Mouse (Mus musculus) ES-CJ7 (cell line): ENCODE measurements around the gene Shisa9.

Source experiments
- DNase-seq: peaks from one replicate; pipeline ENCODE4 v3.0.0; 2011; ENCODE audit warnings: low read depth, low spot score

The Shisa9 gene

GRCm38 (mm10) chr16:12052051-12052450 lies 68.1 kb downstream of the Shisa9 start:
- no peak for DNase-seq

GRCm38 (mm10) chr16:12072573-12072972 lies 88.7 kb downstream of the Shisa9 start:
- no peak for DNase-seq

GRCm38 (mm10) chr16:12076270-12076669 lies 92.4 kb downstream of the Shisa9 start:
- DNase-seq: no peak

- DNase-seq: no peak
These were observed 92.8 kb downstream of the Shisa9 start for GRCm38 (mm10) chr16:12076700-12077099.

GRCm38 (mm10) chr16:12083082-12083481 lies 99.2 kb downstream of the Shisa9 start:
- DNase-seq: no peak

- DNase-seq: no peak
These were observed 106.8 kb downstream of the Shisa9 start for GRCm38 (mm10) chr16:12090604-12091235.

GRCm38 (mm10) chr16:12093253-12093652 lies 109.3 kb downstream of the Shisa9 start:
- DNase-seq: no peak

GRCm38 (mm10) chr16:12094784-12095315 lies 110.9 kb downstream of the Shisa9 start:
- no peak for DNase-seq

- DNase-seq: no peak
These were observed 111.5 kb downstream of the Shisa9 start for GRCm38 (mm10) chr16:12095365-12095764.

GRCm38 (mm10) chr16:12108436-12108835 lies 124.5 kb downstream of the Shisa9 start:
- DNase-seq: no peak

GRCm38 (mm10) chr16:12110851-12111437 lies 127.0 kb downstream of the Shisa9 start:
- no peak for DNase-seq

GRCm38 (mm10) chr16:12114396-12114795 lies 130.5 kb downstream of the Shisa9 start:
- DNase-seq: no peak

- DNase-seq: no peak
These were observed 131.3 kb downstream of the Shisa9 start for GRCm38 (mm10) chr16:12115040-12115856.

- no peak for DNase-seq
These were observed 133.0 kb downstream of the Shisa9 start for GRCm38 (mm10) chr16:12116926-12117325.

GRCm38 (mm10) chr16:12119463-12119862 lies 135.6 kb downstream of the Shisa9 start:
- DNase-seq: no peak

GRCm38 (mm10) chr16:12129782-12130181 lies 145.9 kb downstream of the Shisa9 start:
- no peak for DNase-seq

GRCm38 (mm10) chr16:12146666-12147065 lies 162.8 kb downstream of the Shisa9 start:
- no peak for DNase-seq

GRCm38 (mm10) chr16:12151986-12152385 lies 168.1 kb downstream of the Shisa9 start:
- no peak for DNase-seq

- DNase-seq: no peak
These were observed 170.6 kb downstream of the Shisa9 start for GRCm38 (mm10) chr16:12154476-12154875.

GRCm38 (mm10) chr16:12173482-12174041 lies 189.6 kb downstream of the Shisa9 start:
- DNase-seq: no peak

GRCm38 (mm10) chr16:12178031-12178430 lies 194.1 kb downstream of the Shisa9 start:
- DNase-seq: no peak

GRCm38 (mm10) chr16:12189739-12190138 lies 205.8 kb downstream of the Shisa9 start:
- no peak for DNase-seq
